Mouse (Mus musculus) gastrocnemius, adult 8-10 months (tissue): ENCODE results near the gene Fbxw8. TPM values are rescaled to one million over a fixed set of nuclear protein-coding genes. Genes with fewer than 3 reads are reported as not detected.
A peak's percentile ranks its signal among the peaks of the same experiment; 100 is the strongest.

ENCODE experiments used
- DNase-seq, 2 experiments: peaks; one replicate each; pipeline ENCODE4 v3.0.0; 2022; ENCODE audit warnings: low spot score in 2 of 2
- total RNA-seq, 4 experiments: library from RNA; stranded (reverse); gene quantifications; 2 replicates each; pipeline ENCODE4 v1.2.4; 2022

The Fbxw8 gene
- total RNA-seq, 4 experiments from 2014 or later: 17.7 to 23.7 (median 19.0) TPM

DNA sequence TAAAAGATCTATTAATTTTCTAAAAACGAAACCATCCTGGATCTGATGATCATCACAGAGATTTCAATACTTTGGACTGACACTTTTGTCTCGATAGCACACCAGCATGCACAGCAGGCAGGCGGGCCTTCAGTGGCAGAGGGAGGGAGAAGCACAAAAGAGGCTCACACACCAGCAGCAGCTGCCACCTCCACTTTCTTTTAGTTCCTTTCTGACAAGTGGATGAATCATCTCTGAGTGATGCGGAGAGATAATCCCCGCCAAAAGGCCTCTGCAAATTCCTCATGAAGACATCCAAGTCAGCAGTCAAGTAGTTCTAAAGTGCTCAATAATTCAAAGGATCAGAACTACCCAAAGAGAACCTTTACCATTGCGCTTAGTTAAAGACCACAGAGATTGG lies 75.9 kb downstream of the Fbxw8 start:
- DNase-seq: no peak

DNA sequence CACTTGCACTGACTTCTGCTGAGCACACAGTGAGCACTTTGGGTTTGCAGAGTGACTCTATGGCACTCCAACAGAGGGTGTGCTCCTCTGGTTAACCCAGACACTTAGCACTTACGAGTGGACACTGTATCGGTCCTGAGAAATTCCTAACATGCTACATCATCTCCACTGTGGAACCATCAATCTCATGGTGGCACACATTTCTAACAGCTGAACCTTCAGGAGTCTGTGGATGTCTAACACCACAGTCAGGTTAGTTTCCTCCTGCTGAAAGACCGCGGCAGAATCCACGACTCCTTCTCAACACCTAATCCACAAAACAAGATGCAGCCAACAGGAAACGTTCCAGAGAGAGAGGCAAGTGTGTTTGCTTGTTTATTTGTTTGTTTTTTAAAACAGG lies 76.7 kb downstream of the Fbxw8 start:
- DNase-seq: no peak

DNA sequence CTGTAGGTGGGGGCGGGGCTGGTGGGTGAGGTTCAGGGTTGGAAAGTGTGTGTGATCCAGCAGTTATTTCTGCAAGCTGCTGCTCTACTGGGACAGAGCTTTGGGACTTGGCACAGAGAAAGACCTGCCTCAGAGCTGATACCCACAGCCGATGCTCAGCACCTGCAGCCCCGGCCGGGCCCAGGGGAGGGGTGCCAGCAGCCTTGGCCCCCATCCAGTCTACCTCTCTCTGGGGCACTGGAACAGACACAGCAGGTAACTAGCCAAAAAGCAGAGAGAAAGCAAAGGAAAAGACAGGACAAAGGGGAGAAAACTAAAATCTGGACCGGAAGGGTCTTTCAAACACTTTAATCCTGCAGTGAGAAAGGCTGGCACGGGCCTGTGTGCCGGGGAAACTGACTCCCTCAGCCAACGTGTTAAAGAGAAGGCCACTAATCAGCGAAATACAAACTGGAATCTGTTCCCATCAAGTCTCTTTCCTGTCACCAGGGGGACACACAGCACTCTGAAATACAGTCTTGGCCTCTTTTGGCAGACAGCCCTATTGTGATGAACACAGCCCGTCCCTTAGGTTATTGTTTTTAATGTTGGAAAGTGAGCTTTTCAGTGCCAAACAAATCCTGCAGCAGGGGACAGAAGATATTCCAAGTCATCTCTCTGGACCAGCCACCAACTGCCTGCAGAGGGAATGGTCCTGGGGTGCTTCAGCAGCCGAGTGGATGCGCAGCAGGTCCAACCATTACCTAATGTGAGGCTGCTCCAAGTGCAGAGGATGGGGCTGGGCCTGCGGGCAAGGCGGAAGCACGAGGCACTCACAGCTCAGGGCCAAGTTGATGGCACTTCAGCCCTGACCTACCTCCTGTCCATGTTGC lies 78.3 kb downstream of the Fbxw8 start:
- no peak for DNase-seq

DNA sequence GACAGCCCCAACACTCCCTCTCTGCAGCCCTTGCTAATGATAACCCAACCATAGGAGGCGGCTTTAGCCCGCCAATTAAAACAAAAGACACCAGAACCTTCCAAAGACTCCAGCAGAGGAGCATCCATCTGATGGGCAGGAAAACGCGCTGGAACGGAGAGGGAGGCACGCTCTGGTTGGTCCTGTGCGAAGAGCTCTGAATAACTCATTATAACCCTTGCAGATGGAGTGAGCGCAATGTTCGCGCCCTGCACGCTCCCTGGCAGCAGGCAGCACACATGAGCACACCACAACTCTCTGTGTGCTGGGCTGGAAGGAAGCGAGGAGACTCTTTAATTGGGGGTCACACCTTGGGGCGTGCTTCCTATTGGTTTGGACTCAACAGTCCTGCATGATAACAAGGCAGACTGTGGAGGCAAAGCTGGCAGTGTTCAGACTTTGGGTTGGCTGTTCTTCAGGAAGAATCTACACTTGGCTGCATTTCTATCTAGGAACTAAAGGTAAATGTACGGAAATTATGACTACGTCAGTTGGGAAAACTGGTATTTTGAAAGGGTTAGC lies 82.0 kb downstream of the Fbxw8 start:
- no peak for DNase-seq

DNA sequence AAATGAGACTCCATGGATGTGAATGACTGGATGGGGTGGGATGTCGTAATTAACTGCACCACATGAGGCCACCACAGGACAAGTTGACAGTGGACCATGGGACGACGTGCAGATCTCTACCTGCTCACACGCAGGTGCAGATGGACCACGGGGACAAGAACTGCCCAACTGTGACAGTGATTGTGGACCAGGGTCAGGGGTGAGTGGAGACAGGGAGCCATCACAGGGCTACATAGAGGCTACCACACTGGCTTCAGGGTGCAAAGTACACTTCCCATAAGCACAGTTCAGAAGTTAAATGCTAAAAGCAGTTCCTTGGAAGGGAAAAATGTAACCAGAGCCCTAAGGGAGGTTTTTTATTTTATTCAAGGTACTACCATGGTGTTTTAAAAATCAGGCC lies 83.5 kb downstream of the Fbxw8 start:
- DNase-seq: no peak

DNA sequence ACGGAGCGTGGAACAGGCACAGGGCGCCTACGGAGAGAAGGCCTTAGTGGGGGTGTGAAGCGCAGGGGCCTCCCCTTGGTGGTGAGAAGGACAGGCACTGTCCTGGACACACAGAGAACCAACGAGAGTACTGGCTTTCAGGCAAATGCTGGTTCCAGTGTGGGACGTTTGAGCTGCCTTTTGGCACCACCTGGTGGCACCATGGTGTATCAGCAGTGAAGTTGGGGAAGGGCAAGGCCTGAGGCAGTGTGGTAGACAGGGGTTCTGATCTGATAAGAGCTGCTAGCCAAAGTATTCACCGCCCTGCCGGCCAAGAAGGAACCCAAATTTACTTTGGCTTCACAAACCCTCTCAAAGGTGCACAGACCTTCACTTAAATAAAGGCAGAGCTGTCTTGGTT lies 85.9 kb downstream of the Fbxw8 start:
- peak; percentile 24 to 30 for DNase-seq

DNA sequence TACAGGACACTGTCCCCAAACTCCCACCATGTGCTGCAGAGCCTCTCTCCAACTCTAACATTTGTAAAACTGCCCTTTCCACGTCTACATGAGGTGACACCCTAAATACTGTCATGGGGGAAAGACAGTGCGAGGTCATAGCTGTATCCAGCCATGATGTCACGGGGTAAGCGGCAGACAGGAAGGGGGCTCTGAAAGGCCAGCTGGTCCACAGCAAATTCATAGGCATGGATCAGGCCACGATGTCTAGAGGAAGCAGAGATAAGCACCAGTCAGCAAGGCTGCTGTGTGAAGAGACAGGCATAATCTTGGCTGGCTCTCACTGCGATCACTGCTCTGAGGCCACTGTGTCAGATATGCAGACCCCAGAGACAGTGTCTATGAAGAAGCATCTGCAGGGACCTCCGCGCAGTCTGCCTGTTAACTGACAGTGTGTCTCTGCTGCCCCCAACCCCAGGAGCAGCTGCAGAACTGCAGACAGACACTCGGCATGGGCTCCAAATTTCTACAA lies 87.2 kb downstream of the Fbxw8 start:
- DNase-seq: no peak

DNA sequence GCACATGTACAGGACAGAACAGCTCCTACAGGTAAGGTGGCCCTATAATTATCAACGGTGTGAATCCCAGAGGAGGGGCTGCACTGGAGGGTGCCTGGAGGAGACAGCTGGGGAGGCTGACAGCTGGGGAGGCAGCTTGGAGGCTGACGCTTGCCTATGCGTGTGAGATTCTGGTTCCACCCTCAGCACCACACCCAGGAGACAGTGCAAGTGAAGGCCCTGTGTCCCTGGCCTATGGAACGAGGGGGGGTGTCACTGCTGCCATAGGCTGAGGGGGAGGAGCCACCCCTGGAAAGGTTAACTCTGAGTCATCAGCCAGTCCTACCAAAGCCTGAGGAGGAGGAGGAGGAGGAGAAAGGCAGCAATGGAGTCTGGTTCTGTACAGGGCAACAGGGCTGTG lies 87.7 kb downstream of the Fbxw8 start:
- DNase-seq: no peak

DNA sequence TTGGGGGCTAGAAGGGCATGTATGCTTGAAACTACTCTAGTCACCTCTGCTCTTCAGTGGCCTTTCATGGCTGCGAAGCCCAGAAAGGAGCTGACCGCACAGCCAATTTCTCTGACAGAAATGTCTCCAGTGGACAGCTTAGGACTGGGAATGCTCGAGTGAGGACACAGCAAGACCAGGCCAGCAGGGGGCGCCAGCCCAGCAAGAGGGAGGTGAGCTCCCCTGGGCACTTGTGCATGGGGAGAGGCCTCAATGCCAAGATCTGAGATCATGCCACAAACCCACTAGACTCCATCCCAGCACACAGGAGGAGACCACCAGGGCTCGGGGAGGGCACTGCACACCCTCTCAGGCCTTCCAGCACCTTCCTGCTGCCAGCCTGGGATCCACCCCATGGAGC lies 88.4 kb downstream of the Fbxw8 start:
- peak; percentile 37 to 52 for DNase-seq

DNA sequence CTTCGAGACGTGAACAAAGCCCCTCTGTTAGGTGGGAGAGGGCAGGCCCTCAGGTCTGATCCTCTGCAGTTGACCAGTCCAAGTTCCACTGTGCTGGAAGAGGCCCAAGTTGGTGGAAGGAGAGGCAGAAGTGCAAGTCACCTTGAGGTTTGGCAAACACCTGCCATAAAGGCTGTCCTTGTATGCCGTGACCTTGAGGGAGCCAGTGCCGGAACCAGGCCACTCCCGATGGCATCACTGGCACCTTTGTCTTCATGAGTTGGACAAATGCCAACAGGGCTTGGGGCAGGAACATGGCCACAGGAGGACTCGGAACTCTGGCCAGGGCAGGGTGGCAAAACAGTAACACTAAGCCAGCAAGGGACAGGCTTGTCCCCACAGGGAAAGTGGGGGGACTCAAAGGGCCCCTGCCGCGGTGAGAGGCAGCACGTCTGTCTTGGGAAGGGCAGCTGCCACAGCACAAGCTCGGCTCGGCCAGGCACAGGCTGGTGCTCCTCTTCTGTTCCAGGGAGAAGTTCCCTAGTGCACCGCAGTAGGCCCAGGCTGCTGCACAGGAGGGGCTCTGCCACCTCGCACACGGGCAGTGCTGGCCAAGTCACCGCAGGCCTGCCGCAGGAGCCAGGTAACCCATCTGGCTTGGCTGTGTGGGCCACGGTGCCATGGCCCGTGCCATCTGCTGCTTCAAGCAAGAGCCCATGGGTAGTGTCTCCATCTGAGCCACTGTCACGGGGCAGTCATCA lies 89.6 kb downstream of the Fbxw8 start:
- DNase-seq: no peak

DNA sequence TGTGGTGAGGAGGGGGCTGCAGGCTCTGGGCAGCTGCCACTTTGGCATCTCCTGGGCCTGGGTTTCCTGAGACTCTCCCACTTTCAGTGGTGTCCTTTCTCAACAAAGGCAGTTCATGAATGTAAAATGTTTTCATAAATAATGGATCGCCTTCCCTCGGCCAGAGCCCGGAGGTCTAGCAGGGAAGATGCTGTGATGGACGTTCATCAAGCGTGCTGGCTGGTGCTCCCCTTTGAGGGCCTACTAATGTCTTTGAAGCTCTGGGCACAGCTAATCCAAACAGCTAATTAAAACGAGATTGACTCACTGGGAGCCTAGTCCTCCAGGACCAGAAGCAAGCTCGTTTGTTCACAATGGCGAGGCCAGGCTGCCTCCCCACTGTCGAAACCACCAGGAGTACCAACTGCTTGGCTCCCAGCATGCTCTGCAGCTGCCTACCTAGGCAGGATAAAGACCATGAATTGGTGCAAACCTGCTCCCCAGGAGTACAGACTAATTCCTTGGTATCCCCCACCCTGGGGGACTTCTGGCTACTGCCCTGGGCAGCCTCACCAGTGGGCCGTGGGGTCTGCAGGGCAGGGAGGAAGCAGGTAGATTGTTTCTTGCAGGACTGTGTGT lies 90.9 kb downstream of the Fbxw8 start:
- no peak for DNase-seq

DNA sequence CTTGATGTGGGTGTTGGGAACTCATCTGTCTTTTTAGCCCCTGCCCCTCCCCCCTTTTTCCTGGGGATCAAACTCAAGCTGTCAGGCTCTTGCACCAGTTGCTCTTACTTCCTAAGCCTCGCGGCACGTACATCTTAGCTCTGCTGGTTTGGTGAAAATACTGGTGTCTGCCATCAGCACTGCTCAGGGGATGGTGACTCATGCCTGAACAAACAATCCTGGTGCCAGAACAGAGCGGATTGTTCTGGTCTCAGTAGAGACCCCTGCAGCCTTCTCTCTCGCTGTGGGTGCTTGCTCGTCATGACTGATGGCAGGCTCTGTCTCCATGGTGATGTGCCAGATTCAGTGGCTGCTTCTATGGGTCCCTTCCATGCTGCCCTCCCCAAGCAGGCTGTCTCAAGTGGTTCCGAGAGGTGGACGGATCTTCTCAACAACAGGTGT lies 92.1 kb downstream of the Fbxw8 start:
- no peak for DNase-seq

DNA sequence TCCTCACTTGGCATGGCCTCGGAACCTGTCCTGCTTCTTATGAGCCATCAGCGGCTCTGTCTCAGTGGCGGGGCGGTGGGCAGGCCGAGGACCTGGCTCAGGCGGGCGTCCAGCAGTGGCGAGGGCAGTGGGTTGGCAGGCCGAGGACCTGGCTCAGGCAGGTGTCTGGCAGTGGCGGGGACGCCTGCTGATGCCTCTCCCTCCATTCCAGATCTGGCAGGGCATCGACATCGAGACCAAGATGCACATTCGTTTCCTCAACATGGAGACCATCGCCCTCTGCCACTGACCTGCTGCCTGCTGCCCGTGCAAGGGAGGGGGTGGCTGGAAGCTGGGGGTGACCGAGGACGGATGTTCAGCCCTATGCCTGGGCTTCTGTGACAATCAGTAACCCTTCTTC lies 93.9 kb downstream of the Fbxw8 start:
- no peak for DNase-seq

DNA sequence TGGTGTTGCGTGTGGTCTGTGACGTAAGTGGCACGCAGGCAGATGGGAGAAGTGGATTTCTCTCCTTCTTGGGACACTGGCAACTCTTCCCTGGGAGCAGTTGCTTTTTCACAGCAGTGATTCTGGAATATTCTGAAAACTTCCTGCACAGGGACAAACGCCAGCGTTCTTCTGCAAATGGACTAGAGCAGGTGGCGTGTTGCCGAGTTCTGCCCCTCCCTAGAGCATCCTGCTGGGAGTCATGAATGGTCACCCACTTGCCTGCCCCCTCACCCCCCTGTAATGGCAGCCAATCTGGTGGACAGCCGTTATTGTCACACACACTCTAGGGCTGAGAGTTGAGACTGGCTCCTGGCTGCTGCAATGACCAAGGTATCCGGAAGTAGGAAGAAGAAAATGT lies 95.6 kb downstream of the Fbxw8 start:
- no peak for DNase-seq

DNA sequence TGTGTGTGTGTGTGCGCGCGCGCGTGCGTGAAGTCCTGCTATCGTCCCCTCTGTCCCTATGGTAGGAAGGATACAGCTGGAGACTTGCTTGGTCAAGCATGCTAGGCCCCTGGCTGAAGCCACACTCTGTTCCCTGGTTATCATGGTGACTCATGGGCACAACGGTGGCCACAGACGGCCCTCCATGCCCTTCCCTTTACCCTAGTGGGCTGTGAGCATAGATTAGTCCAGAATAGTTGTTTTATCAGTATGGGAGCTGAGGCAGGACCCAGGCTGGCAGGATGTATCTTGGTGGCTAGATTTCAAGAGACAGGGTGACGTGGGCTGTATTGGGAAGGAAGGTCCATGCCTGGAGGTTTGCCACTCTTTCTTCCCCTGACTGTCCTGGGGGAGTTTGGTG lies 96.4 kb downstream of the Fbxw8 start:
- no peak for DNase-seq

DNA sequence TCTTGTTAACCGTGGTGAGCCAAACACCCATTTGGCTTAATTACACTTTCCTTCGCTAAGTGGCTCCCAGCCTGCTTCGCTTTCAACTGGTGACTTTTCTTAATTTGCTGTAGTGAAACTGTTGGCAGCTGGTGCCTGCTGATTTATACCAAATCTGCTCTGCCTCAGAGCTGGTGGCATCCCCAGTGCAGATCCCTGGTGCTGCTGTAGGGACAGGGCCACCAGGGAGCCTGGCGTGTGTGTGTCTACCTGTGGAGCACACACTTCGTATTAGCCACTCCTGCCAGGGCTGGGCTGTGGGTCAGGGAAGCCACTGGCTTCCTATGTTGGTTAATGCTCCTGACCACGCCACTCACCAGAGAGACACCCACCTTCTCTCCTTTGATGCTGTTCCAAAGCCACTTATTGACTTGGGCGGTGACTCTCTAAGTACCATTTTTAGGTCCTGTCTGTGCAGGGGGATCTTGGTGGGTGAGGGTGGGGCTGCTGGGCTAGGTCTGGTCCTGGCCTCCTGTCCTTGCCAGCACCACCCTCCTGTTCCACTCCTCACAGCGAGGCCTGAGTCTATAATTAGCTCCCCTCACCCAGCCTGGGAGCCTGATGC lies 97.7 kb downstream of the Fbxw8 start:
- DNase-seq: no peak

DNA sequence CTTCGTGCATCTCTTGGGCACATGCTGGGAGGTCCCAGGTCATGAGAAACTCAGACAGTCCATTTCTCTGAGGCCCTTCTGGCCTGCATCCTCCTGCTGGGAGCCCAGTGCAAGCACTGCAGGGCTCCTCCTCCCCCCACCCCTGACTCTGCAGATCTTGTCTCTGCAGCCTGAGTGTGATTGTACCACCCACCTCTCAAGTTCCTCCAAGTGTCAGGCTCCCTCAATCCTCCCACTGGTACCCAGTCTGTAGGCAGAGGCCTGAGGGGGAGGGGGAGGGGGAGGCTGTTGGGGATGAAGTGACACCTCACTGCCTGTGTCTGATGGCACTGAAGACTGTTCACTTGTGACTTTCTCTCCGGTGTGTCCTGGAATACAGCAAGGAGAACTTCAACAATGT lies 102.1 kb downstream of the Fbxw8 start:
- no peak for DNase-seq

DNA sequence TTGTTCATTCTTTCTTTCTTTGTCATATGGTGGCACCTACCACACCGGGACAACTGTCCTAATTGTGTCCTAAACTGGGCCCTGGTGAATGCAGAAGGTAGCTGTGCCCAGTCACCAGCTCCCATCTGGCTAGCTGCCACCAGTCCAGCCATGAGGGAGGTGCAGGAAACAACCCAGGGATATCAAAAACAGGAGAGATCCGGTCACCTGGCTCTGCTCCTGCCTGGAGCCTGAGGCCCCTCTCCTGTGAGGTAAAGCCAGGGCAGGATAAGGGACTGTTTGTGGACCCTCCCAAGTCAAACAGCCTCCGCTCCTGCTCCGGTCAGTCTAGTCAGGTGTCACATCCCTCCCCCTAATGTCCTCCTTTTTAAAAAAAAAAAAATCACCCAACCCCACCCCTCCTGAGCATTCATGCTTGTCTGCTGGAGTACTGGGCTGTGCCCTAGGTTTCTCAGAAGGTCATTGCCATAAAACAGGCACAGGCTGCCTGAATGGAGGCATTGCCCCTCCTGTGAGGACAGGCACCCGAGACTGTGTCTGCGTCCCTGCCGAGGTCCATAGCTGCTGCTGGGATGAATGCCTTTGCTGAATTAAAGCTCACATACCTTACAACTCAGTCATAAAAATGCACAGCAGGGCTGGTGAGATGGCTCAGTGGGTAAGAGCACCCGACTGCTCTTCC lies 103.1 kb downstream of the Fbxw8 start:
- no peak for DNase-seq

DNA sequence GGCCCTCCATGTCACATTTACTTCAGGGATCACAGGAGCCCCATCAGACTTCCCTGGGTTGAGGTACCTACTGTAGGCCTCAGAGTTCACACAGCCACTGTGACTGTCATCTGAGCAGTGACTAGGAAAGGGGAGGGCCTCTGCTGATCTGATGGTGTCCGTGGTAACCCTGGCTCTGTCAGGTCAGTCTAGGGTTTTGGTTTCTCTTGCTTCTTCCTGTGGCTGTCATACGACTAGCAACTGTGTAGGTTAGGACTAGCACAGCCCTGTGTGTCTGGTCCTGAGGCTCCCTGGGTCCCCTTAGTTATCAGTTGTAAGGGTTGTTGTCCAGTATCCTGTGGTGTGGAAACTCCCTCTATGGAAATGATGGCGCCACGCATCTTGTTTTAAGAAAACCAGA lies 104.5 kb downstream of the Fbxw8 start:
- DNase-seq: no peak

DNA sequence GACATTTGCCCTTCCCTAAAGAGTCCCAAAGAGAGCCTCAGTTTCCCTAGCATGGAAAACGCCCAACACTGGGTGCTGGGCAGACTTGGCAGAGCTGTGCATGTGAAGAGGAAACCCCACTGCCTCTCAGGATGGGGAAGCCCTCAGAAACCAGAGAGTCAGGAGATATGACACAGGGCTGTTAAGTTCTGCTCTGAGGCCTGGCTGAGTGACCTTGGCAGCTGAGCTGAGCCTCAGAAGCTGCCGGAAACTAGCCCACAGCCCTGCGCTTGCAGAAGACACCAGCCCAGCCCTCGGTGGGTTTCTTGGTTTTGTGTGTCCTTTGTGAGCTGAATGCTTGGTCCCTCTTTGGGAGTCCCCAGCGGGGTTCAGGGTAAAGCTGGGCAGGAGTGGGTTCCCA lies 106.3 kb downstream of the Fbxw8 start:
- DNase-seq: no peak

DNA sequence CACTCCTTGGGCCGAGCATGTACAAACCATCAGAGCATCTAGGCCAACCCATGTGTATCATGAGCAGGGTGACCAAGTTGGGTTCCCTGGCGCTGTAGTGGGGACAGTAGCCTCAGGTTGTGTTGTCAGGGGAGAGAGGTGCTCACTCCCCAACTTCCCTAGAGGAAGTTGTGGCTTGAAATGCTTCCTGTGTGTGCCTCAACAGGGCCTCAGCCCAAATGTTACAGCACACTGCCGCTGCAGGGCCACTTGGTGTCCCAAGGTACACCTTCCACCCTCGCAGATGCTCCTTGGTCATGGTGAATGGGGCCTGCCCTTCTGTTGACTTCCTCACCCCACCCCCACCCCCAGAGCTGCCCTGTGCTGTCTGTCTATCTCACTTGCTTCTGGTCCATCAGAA lies 106.9 kb downstream of the Fbxw8 start:
- no peak for DNase-seq
